Mouse (Mus musculus) ES-E14 (cell line): ENCODE measurements at regions not wholly inside any gene's neighbourhood (a gene's known extent, or its start where the extent isn't known, plus 50 kb on each side); places are given as distances from the start of the nearest gene placed in this dataset.

Experiments
- DNase-seq: peaks from one replicate; pipeline ENCODE4 v3.0.0-alpha.2; 2013; ENCODE audit warnings: low read depth, low spot score
- H3K27ac ChIP-seq: 2 replicates; pipeline ENCODE4 v1.5.1; 2012; ENCODE audit warnings: low read depth, mild to moderate bottlenecking, low read length, moderate library complexity, mixed read lengths; ENCODE audit not compliant: poor library complexity, insufficient read depth, severe bottlenecking
- H3K36me3 ChIP-seq: 2 replicates; pipeline ENCODE4 v1.6.1; 2012; ENCODE audit warnings: mild to moderate bottlenecking, low read length, moderate library complexity, mixed read lengths; ENCODE audit not compliant: control insufficient read depth, poor library complexity, insufficient read depth, severe bottlenecking
- H3K4me1 ChIP-seq, 2 experiments: fragments of 150-350 bp in 1 of 2; sonication (generic) in 1 of 2; 2 replicates each; pipeline ENCODE4 v1.6.1; 2012; ENCODE audit warnings: low read length in 2 of 2, mild to moderate bottlenecking in 1 of 2, mixed read lengths in 1 of 2; ENCODE audit not compliant: control insufficient read depth in 2 of 2, insufficient read depth in 2 of 2, poor library complexity in 1 of 2
- H3K4me3 ChIP-seq, 2 experiments: fragments of 150-350 bp in 1 of 2; sonication (generic) in 1 of 2; 2 replicates each; pipeline ENCODE4 v1.5.1; 2012; ENCODE audit warnings: low read length in 2 of 2, low read depth in 1 of 2, mild to moderate bottlenecking in 1 of 2, mixed read lengths in 1 of 2; ENCODE audit not compliant: insufficient read depth in 1 of 2, poor library complexity in 1 of 2, severe bottlenecking in 1 of 2
- H3K9ac ChIP-seq: 2 replicates; pipeline ENCODE4 v1.6.1; 2012; ENCODE audit warnings: low read depth, mild to moderate bottlenecking, low read length, mixed read lengths; ENCODE audit not compliant: poor library complexity, insufficient read depth, severe bottlenecking
- H3K9me3 ChIP-seq: fragments of 150-350 bp; sonication (generic); 2 replicates; pipeline ENCODE4 v1.6.1; 2012; ENCODE audit warnings: low read depth, mild to moderate bottlenecking, low read length; ENCODE audit not compliant: control insufficient read depth, insufficient read depth
- CHD2 ChIP-seq: IDR thresholded peaks from 2 replicates; pipeline ENCODE4 v1.6.1; 2014; ENCODE audit warnings: mild to moderate bottlenecking, low read depth, low read length, inconsistent platforms
- HCFC1 ChIP-seq: IDR thresholded peaks from 2 replicates; pipeline ENCODE4 v1.6.1; 2012; ENCODE audit warnings: low read length, inconsistent platforms, borderline replicate concordance; ENCODE audit not compliant: insufficient read depth
- MAFK ChIP-seq: IDR thresholded peaks from 2 replicates; pipeline ENCODE4 v1.6.1; 2014; ENCODE audit warnings: mild to moderate bottlenecking, low read depth, low read length, inconsistent platforms; ENCODE audit not compliant: insufficient read depth
- ZC3H11A ChIP-seq: IDR thresholded peaks from 2 replicates; pipeline ENCODE4 v1.6.1; 2012; ENCODE audit warnings: low read depth, mild to moderate bottlenecking, inconsistent platforms, low read length, borderline replicate concordance
- ZNF384 ChIP-seq: IDR thresholded peaks from 2 replicates; pipeline ENCODE4 v1.6.1; 2012; ENCODE audit warnings: low read depth, low read length, inconsistent platforms
- in situ Hi-C, 2 experiments: fragments of 600-800 bp; cut with MboI; formaldehyde crosslinking; loops; one replicate each; pipeline ENCODE4 v1.15.1; 2025; ENCODE audit warnings: low sequenced_read_pairs in 2 of 2, inconsistent platforms in 1 of 2; ENCODE audit not compliant: unreplicated experiment in 2 of 2

GRCm38 (mm10) chr10:117896911-117897643 is 51.2 kb upstream of the Rap1b start:
- TF ChIP-seq ZNF384 (no peak), ZC3H11A (no peak), CHD2 (no peak), MAFK (no peak), HCFC1 (no peak)
- no peak for DNase-seq
- H3K9me3 ChIP-seq: no peaks in the 10 kb centered on the region
- in situ Hi-C loops: no loop called here
- no peak overlapping the region for H3K9ac ChIP-seq
- no peak overlapping the region for H3K4me3 ChIP-seq
- H3K4me1 ChIP-seq: peaks cover 8 to 22% of the 10 kb centered on the region in 2 experiments
- H3K36me3 ChIP-seq: no peaks in the 10 kb centered on the region
- no peak overlapping the region for H3K27ac ChIP-seq

DNA sequence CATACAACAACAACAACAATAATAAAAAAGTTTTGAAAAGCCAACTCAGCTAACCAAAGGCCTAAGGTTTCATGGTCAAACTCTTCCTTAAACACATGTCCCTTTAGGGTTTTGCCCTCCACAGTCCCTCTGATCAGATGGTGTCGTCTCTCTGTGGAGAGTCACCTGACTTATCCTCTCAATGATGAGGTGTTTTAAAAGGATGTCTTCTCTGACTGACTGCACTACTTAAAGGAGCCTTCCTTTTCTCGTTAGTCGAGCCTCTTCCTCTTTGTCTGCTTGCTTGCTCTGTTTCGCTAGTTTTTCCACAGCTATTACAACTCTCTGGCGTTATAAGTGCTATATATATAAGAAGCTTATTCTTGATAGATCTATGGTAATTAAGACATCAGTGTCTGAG is 51.9 kb upstream of the Rap1b start:
- no peak for TF ChIP-seq ZNF384
- TF ChIP-seq ZC3H11A: no peak
- TF ChIP-seq MAFK: no peak
- TF ChIP-seq HCFC1: no peak
- no peak for TF ChIP-seq CHD2
- Histone ChIP-seq H3K4me3 (no peak overlapping the region), H3K27ac (no peak overlapping the region), H3K9ac (no peak overlapping the region), H3K9me3 (no peaks in the 10 kb centered on the region), H3K36me3 (no peaks in the 10 kb centered on the region), H3K4me1 (peaks cover 7 to 20% of the 10 kb centered on the region in 2 experiments)
- in situ Hi-C loops: no loop called here
- no peak for DNase-seq

DNA sequence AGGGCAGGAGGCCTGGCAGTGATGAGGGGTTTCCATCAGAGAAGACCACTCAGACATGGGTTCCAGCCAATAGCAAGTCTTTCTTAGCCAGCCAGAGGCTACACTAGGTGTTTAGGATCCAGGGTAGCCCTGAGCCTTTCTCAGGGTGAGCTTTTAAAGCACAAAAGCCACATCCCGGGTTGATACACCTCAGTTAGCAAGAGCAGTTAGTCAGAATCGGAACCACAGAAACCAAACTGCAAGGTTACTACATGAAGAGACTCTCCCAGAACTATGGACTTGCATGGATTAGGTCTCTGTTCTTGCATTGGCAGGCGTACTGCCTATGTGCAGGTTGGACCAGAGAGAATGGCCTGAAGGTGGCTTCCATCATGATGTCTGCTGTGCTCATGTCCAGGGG is 52.6 kb upstream of the Rap1b start:
- no peak for DNase-seq

GRCm38 (mm10) chr10:117899410-117899935 is 53.6 kb upstream of the Rap1b start:
- TF ChIP-seq ZNF384: no peak
- no peak for TF ChIP-seq CHD2
- TF ChIP-seq MAFK: no peak
- no peak for TF ChIP-seq HCFC1
- TF ChIP-seq ZC3H11A: no peak
- H3K36me3 ChIP-seq: no peaks in the 10 kb centered on the region
- no peak for DNase-seq
- no peak overlapping the region for H3K27ac ChIP-seq
- no peak overlapping the region for H3K9ac ChIP-seq
- no peak overlapping the region for H3K4me3 ChIP-seq
- in situ Hi-C loops: no loop called here
- no peaks in the 10 kb centered on the region for H3K9me3 ChIP-seq
- peaks cover 3 to 14% of the 10 kb centered on the region in 2 experiments for H3K4me1 ChIP-seq

More for the DNA sequence above, 52.6 kb upstream of the Rap1b start:
- Histone ChIP-seq H3K4me3 (no peak overlapping the region), H3K27ac (no peak overlapping the region), H3K36me3 (no peaks in the 10 kb centered on the region), H3K9ac (no peak overlapping the region), H3K4me1 (peaks cover 6 to 20% of the 10 kb centered on the region in 2 experiments), H3K9me3 (no peaks in the 10 kb centered on the region)
- TF ChIP-seq MAFK (no peak), CHD2 (no peak), HCFC1 (no peak), ZNF384 (no peak), ZC3H11A (no peak)
- in situ Hi-C loops: no loop called here
